Mouse (Mus musculus): ENCODE data around the gene Iqca.

DNA sequence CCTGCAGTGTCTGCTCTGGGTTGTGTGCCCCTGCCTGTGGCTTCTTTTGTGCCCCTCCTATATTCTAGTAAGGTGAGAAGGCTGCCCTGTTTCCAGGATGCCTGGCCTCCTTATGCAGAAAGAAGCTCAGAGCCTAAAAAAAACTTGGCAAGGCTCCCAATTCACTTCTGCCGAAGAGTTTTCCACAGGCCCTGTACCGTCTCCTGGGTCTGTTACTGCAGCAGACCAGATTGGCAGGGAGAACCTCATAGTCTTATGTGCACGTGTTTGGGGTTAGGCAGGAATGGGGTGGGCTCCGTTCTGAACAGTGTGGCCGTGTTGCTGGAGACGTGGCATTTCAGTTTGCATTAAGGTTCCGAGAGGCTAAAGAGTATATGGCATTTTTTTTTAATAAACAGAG lies 23.0 kb upstream of the Iqca start:
- TF ChIP-seq E2F4 (IDR thresholded peaks at IDR 0.05; ENCODE audit: insufficient read depth) (no peak), POLR2A (IDR thresholded peaks at IDR 0.05; ENCODE audit: insufficient read length, low read depth) (no peak), MYOD1 (IDR thresholded peaks at IDR 0.05; ENCODE audit: control insufficient read depth in 1 of 3, insufficient read length in 2 of 3, low read depth in 2 of 3) (no peak), MAX (IDR thresholded peaks at IDR 0.05; ENCODE audit: low read depth) (no peak), TCF12 (IDR thresholded peaks at IDR 0.05; ENCODE audit: insufficient read depth, poor library complexity, severe bottlenecking) (no peak)

Data from myocyte (in vitro differentiated cells).